Mouse (Mus musculus) left cerebral cortex, postnatal 36 days (tissue): ENCODE results near the gene Gart. TPM values are rescaled to one million over a fixed set of nuclear protein-coding genes. Genes with fewer than 3 reads are reported as not detected.
A peak's percentile ranks its signal among the peaks of the same experiment; 100 is the strongest.

ENCODE experiments used
- DNase-seq, 2 experiments: peaks; one replicate each; pipeline ENCODE4 v3.0.0; 2021 to 2022; ENCODE audit warnings: low spot score in 2 of 2, mixed read lengths in 1 of 2
- intact Hi-C: fragments of 180-260 bp; cut with DNase I; formaldehyde crosslinking; loops from one replicate; pipeline ENCODE4 v1.15.1; 2025
- total RNA-seq, 2 experiments: library from RNA; stranded (reverse); gene quantifications; 2 replicates each; pipeline ENCODE4 v1.2.3; 2021

The Gart gene
- total RNA-seq, result 10 to 100 TPM; 50.0 to 50.8 TPM

DNA sequence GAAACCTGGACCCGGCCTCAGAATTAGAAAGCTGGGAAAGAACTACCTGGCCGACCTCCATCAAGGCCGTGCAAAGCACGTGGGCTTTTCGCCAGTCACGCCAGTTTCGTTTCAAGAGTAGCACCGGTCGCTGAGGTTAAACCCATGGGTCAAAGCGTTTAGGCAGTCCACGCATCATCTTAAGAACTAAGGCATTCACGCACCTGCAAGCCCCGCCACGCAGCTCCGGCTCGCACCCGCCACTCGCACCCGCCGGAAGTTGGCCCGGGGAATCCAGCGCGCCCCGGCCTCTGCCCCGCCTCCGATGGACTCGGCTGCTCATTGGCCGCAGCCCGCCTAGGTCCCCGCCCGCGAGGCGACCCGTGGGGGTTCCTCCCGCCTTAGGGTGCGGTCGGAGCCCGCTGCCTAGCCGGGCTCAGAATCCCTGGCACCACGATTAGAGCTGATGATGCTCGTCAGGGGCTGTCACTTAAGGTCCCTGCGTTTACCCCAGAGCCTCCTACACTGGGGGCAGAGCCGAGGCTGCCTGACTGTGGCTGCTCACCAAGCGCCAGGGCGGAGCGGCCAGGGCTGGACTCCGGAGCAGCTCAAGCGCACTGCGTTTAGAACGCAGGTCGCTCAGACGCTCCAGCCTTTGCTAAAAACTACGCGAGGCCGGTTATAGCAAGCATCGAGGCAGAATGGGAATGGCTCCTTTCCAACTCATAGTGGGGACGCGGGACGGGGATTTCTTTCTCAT lies at the start of gene Gart:
Gart (minus strand) TSS at position 272 of the 739 bp plus-strand sequence.
- intact Hi-C loops, result loop anchor here (2.0 kb wide), 1 partner anchor 50 kb away; the partner anchor contains the start of gene Tmem50b

DNA sequence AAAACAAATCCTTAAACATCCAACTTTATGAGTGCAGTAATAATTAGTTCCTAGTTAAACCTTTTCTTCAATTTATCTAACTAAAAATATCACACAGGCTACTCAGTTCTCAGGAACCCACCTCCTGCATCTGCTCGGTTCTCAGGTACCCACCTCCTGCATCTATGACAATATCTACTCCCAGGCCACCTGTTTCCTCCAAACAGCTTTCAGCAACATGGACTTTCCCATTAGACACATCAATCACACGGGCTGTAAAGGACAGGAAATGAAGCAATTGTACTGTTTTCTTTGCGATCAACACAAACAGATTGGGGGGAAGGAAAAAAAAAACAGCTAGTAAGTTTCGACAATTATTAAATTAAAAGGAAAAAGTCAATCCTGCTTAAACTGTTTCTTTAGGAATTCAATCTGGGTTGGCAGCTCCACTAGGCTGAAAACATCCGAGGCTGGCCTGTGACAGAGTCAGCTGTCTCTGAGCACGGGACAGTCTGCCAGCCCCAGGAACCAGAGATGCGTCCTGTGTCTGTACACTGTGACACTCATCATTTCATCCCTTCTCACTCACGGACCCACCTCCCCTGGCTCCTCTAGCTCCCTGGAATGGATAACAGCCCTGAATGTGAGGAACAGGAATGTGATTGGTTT lies 48.5 kb upstream of the Gart start:
- intact Hi-C loops, result no loop called here
- DNase-seq, result no peak

More for the DNA sequence above, at the start of gene Gart:
- peak; percentile 93 to 96 for DNase-seq

DNA sequence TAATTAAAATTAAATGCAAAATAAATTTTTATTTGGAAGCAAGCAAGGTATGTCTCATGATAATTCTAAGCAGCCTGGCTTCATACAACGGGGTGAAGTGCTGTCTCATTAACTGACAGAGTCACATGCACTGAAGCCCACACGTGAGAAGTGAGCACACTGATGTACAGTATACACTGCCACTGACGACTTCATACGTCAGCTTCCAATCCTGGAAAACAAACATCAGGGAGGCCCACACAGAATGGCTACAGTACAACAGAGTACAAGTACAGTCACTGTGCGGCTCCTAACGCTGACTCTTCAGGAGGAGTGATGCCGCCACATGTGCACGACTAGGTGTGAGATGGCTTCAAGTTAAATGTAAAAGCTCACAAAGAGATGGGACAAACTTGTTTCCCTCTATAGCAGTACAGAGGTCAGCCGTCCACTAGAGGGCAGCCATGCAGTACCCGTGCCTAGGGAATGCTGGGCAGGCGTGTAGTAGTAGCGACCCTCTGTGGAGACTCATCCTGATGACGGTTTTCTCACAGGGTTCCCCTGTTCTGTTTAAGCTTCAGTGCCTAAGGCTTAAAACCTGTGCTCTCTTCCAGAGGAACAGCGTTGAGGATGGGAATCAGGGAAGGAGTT lies 47.8 kb upstream of the Gart start:
- DNase-seq, result peak; percentile 56 to 58
- intact Hi-C loops, result no loop called here

DNA sequence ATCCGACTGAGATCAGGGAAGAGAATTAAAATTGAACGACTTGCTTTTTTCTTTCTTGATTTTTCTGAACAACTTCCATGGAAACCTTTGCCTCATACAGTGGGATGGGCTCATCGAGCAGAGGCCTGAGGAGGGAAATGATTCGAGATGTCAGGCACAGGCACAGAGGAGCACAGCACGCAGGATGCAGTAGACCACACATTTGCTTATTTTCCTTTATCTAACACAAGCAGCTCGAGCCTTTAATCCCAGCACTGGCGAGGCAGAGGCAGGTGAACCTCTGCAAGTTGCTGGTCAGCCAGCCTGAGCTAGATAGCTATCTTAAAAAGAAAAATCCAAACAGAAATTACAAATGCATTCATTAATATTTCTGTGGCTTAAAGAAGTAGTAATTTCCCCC lies 43.0 kb upstream of the Gart start:
- intact Hi-C loops, result no loop called here
- no peak for DNase-seq

DNA sequence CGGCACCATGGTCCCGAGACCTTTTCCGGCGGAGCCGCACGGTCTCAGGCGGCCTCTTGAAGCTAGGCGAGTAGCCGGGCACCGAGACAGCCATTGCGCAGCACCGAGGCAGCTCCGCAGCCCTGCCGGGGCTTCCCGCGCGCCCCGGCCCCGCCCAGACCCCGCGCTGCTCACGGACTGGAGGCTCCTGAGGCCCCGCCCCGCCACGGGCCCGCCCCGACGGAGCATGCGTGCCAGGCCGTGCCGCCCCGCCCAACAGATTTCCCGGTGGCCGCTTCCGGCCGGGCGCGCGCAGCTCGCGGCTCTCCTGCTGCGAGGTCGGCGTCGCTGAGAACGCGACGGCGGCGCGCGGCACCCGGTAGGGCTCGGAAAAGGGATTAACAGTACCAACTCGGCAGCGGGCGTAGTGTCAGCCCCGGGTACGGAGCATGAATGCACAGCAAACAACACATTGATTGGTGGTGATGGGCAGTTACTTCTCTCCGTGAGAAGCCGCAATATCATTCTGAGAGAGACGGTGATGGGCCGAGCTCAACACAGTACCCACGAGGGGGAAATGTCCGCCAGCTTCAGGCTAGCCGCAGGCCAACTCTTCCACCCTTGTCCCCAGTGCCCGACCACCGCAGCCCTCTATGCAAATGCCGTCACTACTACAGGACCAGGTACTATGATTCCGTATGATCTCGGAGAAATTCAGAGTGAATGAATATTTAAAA lies 42.0 kb upstream of the Gart start, which contains the start of gene Donson:
Donson (minus strand) TSS at position 152 of the 716 bp plus-strand sequence.
- DNase-seq, result peak; percentile 90 to 94
- intact Hi-C loops, result no loop called here

DNA sequence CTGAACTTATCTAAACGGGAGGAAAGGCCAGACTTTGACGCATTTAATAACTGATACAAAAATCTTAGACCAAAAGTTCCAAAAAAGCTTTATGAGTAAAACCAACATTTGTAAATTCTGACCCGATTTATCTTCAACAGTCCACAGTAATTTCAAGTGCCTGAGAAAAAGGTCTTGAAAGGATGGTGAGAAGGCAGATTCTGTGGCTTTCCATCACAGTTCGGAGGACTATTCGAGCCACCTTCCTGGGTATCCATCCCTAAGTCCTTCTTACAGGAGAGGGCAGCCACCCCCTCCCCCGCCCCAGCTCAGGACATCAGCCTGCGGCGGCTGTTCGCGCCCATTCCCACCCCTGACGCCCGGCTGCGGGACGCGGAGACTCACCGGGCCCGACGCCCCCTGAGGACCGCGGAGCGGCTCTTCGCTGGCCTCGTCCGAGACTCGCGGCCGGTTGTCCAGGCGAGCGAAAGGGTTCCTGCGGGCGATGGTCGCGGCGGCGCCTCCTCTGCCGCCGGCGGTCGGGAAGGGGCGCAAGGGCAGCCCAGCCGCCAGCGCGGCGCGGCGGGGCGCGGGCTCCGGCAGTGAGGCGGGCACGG lies 41.4 kb upstream of the Gart start:
- intact Hi-C loops, result no loop called here
- no peak for DNase-seq

DNA sequence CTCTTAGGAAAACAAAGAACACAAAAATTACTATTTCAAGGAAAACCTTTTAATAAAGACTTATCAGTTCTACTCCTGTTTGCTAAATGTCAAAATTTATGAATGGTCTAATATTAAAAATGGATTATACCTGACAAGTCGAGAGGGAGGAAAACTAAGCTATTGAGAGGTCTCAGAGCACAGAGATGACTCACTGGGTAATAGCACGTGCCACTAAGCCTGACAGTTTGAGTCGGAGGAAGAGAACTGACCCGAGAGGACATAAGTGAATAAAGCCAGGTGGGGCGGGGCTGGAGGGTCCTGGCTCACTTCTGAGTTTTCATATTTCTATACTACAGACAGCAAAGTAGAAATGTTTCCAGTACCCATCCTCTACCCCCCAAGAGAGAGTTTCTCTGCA lies 39.6 kb upstream of the Gart start:
- intact Hi-C loops, result no loop called here
- DNase-seq, result no peak

DNA sequence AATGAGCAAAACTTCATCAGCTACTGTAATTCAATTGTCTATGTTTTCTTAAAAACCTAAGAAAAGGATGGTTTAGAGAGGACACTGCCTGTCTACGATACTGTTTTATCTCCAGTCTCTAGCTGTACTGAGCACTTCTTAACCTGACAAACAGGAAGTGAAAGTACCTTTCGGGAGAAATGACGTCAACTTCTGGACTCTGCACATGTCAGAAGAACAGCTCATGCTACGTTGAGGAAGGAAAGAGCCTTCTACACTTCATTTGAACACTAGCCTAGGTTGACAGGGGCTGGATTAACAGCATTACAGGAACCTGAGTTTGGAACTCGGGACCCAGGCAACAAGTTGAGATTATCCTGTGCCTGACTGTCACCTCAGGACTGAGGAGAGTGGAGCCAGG lies 38.8 kb upstream of the Gart start:
- DNase-seq, result no peak
- intact Hi-C loops, result no loop called here

DNA sequence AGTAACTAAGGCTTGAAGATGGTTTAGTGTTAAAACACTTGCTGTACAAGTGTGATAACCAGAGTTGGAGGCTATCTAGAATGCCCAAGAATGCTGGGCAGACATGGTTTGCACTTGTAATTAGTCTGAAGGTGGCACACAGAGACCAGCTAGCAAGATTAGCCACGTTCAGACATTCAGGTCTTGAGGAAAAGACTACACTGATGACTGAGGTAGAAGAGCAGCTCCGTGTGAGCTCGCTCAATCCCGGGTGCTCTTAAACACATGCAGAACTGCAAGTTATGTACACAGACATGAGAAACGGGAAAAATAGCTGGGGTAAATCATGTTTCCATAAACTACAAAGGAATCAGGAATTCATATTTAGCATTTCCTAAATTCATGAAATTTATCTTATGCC lies 33.9 kb upstream of the Gart start:
- intact Hi-C loops, result no loop called here
- no peak for DNase-seq

DNA sequence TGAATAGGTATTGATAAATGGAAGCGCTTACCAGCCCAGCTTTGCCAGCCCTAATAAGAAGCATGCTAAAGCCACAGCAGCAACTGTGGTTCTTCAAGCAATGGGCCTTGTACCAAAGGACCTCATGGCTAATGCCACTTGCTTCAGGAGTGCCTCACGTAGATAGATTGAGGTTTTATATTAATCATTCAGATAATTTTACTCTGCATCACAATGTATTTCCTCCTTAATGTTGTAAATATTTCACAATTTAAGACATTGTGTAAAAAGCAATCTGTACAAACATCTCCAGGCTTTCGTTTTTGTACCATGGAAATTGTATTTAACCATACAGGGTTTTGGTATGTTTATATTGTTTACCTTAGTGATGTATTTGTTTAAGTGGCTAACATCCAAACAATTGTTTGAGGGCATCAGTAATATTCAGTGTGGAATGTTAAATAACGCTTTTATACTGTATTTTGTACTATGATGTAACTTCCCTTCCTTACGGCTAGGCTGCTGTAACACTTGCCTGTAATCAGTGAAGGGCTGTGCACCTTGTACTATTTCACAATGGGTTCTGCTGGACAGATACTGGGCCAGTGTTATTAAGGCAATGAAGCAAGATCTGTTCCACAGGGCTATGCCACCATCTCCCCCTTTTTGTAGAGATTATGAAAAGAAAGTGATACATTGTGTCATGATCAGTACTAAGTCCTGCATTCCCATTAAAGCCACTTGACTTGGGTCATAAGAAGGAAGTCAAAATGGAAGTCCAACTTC lies 31.6 kb upstream of the Gart start:
- DNase-seq, result no peak
- intact Hi-C loops, result no loop called here

DNA sequence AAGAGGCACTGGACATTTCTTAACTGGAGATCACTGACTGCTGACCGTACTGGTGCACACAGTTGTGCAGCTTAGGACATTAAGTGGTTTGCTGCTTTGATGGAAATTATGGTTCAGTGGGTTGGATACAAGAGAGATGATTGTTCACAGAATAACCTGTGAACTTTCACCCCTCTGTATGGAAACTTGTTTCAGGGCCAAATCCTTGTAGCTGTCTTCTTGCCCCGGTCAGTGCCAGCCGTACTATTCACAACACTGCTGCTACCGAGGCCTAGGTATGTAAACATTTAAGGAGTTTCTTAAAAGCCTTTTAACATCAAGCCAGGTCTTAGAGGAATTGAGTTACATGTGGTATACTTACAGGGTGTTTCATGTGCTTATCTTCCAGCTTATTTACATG lies 27.7 kb upstream of the Gart start:
- intact Hi-C loops, result no loop called here
- no peak for DNase-seq

DNA sequence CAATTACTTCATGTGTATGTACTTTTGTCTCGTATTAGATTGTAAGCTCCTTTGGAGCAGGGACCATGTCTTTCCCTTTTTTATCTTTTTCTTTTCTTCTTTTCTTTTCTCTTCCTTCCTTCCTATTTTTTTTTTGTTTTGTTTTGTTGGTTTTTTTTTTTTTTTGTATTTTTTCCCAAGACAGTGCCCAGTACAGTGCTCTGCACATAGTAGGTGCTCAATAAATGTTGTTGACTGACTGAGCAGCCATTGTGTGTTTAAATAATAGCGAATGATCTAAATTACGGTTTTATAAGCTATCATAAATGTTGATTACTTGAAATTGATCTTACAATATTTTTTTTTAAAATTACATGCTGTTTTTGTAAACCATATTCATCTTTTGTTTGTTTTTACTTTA lies 17.0 kb upstream of the Gart start:
- intact Hi-C loops, result no loop called here
- no peak for DNase-seq

DNA sequence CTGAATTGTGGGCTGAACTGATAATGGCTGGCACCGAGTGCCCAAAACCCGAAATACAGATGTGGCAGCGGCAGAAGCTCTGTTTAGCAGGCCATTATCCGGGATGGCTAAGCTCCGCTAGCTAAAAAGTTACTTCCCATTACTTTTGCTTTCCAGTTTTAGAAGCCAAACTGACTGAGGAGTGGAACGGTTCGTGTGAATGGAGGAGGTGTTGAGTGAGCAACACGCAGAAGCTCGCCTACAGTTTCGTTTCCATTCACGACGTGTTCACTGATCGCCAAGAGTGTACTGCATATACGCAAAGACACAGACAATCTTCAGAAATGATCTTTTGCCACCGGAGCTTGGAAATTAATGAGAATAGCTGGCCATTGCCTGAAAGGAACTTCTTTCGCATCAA lies 15.6 kb upstream of the Gart start:
- peak in 1 of 2 experiments; percentile 26 for DNase-seq
- intact Hi-C loops, result no loop called here

DNA sequence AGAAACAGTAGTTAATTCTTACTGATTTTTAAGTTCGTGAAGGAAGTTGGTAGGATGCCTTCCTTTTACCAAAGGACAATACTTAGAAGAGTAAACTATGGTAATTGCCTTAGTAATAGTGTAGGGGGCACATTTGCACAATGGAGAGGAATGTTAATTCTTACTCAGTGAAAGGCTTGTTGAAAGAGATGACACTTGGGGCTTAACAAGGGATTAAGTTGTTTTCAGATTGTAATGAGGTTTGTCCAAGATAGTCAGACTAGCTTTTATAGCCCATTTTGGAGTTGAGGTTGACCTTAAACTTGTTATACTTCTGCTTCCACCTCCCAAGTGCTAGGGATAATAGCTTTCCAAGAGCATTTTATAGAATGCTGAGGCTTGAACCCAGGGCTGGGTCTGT lies 14.6 kb upstream of the Gart start:
- intact Hi-C loops, result no loop called here
- no peak for DNase-seq

DNA sequence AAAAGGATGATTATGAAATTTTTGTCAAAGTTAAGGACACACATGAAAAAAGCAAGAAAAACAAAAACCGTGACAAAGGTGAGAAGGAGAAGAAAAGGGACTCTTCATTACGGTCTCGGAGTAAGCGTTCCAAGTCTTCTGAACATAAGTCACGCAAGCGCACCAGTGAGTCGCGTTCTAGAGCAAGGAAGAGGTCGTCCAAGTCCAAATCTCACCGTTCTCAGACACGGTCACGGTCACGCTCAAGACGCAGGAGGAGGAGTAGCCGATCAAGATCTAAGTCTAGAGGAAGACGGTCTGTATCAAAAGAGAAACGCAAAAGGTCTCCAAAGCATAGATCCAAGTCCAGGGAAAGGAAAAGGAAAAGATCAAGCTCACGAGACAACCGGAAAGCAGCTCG lies 13.0 kb upstream of the Gart start:
- intact Hi-C loops, result no loop called here

DNA sequence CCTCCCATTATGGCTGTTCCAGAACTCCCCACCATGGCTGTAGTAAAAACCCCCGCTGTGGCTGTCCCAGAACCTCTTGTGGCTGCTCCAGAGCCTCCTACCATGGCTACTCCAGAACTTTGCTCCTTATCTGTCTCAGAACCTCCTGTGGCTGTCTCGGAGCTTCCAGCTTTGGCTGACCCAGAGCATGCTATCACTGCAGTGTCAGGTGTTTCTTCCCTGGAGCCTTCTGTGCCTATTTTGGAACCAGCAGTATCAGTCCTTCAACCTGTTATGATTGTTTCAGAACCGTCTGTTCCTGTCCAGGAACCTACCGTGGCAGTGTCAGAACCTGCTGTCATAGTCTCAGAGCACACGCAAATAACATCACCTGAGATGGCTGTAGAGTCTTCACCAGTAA lies 11.7 kb upstream of the Gart start:
- intact Hi-C loops, result no loop called here

More for the DNA sequence above, 13.0 kb upstream of the Gart start:
- DNase-seq, result no peak

DNA sequence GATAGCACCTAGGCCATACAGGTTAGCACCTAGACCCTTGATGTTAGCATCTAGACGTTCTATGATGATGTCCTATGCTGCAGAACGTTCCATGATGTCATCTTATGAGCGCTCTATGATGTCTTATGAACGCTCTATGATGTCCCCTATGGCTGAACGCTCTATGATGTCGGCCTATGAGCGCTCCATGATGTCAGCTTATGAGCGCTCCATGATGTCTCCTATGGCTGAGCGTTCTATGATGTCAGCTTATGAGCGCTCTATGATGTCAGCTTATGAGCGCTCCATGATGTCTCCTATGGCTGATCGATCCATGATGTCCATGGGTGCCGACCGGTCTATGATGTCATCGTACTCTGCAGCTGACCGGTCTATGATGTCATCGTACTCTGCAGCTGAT lies 10.5 kb upstream of the Gart start:
- no peak for DNase-seq
- intact Hi-C loops, result no loop called here

More for the DNA sequence above, 11.7 kb upstream of the Gart start:
- DNase-seq, result no peak

DNA sequence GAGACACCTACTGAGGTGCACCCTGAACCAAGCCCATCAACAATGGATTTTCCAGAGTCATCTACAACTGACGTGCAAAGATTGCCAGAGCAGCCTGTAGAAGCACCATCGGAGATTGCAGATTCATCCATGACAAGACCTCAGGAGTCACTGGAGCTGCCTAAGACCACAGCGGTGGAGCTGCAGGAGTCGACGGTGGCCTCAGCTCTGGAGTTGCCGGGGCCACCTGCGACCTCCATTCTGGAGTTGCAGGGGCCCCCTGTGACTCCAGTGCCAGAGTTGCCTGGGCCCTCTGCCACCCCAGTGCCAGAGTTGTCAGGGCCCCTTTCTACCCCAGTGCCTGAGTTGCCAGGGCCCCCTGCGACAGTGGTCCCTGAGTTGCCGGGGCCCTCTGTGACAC lies 8.5 kb upstream of the Gart start:
- DNase-seq, result no peak
- intact Hi-C loops, result no loop called here

DNA sequence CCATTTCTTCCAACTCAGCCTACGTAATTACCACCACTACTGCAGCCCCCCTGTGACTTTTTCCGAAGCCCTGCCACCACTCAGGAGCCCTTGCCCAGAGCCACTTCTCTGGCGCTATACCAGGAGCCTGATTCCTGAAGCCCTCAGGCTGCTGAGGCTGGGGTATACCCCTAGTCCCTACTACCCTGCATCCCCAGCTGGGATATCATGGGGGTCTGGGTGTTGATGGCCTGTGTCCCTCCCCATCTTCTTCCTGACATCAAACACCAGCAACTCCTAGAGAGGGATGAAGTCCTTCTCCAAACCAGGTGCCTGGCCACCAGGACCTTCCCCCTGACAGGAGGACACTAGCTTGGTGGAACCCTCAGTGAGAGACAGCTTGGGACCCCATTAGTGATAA lies 5.4 kb upstream of the Gart start:
- intact Hi-C loops, result no loop called here
- no peak for DNase-seq
